Mouse (Mus musculus) stomach, embryonic 16.5 days (tissue): Measurements from ENCODE around the gene C030005K15Rik. TPM values are rescaled to one million over a fixed set of nuclear protein-coding genes. Genes with fewer than 3 reads are reported as not detected.

ENCODE experiments used
- ATAC-seq: fragments of 200-750 bp; cut with Nextera tagmentation; 2 replicates; pipeline ENCODE4 v1.8.0; 2017; ENCODE audit warnings: moderate number of reproducible peaks, moderate TSS enrichment; ENCODE audit not compliant: insufficient read depth, low FRiP score
- H3K27ac ChIP-seq: fragments of 300-500 bp; sonication (generic); 2 replicates; pipeline ENCODE4 v1.5.1; 2014; ENCODE audit warnings: low read length
- H3K27me3 ChIP-seq: fragments of 300-500 bp; sonication (generic); 2 replicates; pipeline ENCODE4 v1.6.1; 2014; ENCODE audit warnings: low read length, control low read depth, mixed read lengths; ENCODE audit not compliant: control insufficient read depth, insufficient read depth
- H3K36me3 ChIP-seq: fragments of 300-500 bp; sonication (generic); 2 replicates; pipeline ENCODE4 v1.6.1; 2014; ENCODE audit warnings: low read length; ENCODE audit not compliant: control insufficient read depth, insufficient read depth
- H3K4me1 ChIP-seq: fragments of 300-500 bp; sonication (generic); 2 replicates; pipeline ENCODE4 v1.6.1; 2014; ENCODE audit warnings: low read length, control low read depth, mixed read lengths; ENCODE audit not compliant: control insufficient read depth, insufficient read depth
- H3K4me2 ChIP-seq: fragments of 300-500 bp; sonication (generic); 2 replicates; pipeline ENCODE4 v1.6.1; 2014; ENCODE audit warnings: low read depth, low read length, mixed read lengths
- H3K4me3 ChIP-seq: fragments of 300-500 bp; sonication (generic); replicated peaks from 2 replicates; pipeline ENCODE4 v1.5.1; 2014; ENCODE audit warnings: mild to moderate bottlenecking, low read length
- H3K9ac ChIP-seq: fragments of 300-500 bp; sonication (generic); 2 replicates; pipeline ENCODE4 v1.6.1; 2014; ENCODE audit warnings: low read length
- H3K9me3 ChIP-seq: fragments of 300-500 bp; sonication (generic); replicated peaks from 2 replicates; pipeline ENCODE4 v1.6.1; 2016; ENCODE audit warnings: low read length, control low read depth; ENCODE audit not compliant: control insufficient read depth
- WGBS: fragments of 180-500 bp; shearing (Covaris S2); extraction: QIAGEN DNeasy Blood & Tissue Kit; methylation state at CpG from one replicate; pipeline ENCODE4 v1.1.7; 2014; 5-methylcytosine and 5-hydroxymethylcytosine counted together
- polyA plus RNA-seq: library from polyadenylated mRNA; unstranded; fragments of >200 nt; fragmentation: Nextera tagmentation; extraction: Ambion mirVana; gene quantifications from 2 replicates; pipeline ENCODE4 v1.2.1, GENCODE M21; 2015

C030005K15Rik gene
- polyA plus RNA-seq, 1 experiment from 2014 or later = not detected

DNA sequence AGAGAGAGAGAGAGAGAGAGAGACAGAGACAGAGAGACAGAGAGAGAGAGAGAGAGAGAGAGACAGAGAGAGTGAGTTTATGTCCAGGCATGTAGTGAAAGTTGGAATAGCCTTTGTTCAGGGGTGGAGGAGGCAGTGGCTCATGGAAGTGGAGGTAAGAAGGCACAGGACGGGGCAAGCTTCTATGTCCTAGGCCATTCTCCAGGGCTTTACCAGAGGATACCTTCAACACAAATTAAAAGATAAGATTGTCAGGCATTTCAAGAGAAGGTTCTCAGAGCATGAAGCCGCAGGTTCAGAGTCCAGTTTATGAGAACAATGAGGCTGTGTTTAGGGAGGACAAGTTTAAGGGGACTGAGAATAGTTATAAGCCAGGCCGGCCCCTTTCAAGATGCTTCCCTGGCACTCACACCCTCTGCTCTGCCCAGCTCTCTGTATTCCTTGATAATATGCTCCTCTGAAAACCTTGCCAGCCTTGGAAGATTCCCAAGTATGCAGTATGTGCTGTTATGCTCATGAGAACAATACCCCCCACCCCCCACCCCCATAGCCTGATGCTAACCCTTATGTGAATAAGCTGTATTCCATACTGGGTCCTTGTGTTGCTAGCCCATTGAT is 11.2 kb downstream of the C030005K15Rik start:
- Histone ChIP-seq H3K9ac (no peak overlapping the region), H3K27me3 (no peaks in the 10 kb centered on the region), H3K27ac (no peak overlapping the region), H3K9me3 (no peaks in the 10 kb centered on the region), H3K36me3 (no peaks in the 10 kb centered on the region), H3K4me1 (no peaks in the 10 kb centered on the region; the same call in 1 of the 2 replicates), H3K4me3 (no peak overlapping the region), H3K4me2 (no peak overlapping the region)
- 78% methylated on average over 3 of the region's 3 CpGs for WGBS
- no peak for ATAC-seq

DNA sequence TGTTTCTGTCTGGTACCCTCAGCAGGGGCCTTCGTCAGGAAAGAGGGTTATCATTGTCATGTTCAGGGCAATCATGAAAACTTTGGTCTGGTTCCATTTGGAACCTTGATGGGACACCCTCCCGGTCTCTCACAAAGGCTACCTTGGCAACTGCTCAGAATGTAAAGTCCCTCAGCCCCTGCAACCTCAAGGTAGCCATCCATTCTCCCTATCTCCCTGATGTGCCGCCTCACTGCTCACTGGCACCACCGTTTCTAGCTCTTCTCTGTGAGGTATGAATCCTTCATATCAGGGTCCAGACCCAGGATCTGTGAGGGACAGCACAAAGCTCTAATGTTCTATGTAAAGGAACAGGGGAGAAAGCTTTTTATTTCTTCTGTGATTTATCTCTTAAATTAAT is 12.0 kb downstream of the C030005K15Rik start:
- 78% methylated on average over 4 of the region's 4 CpGs for WGBS
- Histone ChIP-seq H3K36me3 (no peaks in the 10 kb centered on the region), H3K4me2 (no peak overlapping the region), H3K27ac (no peak overlapping the region), H3K9me3 (no peaks in the 10 kb centered on the region), H3K4me1 (no peaks in the 10 kb centered on the region; the same call in 1 of the 2 replicates), H3K4me3 (no peak overlapping the region), H3K9ac (no peak overlapping the region), H3K27me3 (no peaks in the 10 kb centered on the region)
- no peak for ATAC-seq

DNA sequence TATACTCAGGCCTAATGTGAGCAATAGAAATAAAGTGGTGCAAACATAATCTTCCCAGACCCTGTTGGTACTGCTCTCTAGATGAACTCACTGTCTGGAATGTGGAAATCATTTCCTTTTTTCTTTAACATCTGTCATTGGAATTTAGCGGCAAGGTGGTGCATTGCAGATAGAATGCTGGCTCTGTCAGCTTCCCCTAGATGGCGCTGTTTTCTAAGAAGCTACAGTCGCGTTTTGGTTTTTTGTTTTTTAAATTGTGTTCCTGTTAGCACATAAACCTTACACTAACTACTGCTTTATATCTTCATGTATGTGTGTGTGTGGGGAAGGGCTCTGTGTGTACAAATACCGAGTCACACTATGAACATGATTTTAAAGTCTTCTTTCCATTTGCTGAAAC is 13.9 kb downstream of the C030005K15Rik start:
- H3K9ac ChIP-seq = no peak overlapping the region
- no peaks in the 10 kb centered on the region for H3K27me3 ChIP-seq
- 2% methylated on average over 5 of the region's 5 CpGs for WGBS
- H3K9me3 ChIP-seq = no peaks in the 10 kb centered on the region
- H3K4me2 ChIP-seq = no peak overlapping the region
- no peak for ATAC-seq
- H3K4me3 ChIP-seq = no peak overlapping the region
- H3K36me3 ChIP-seq = no peaks in the 10 kb centered on the region
- H3K4me1 ChIP-seq = no peaks in the 10 kb centered on the region; the same call in 1 of the 2 replicates
- H3K27ac ChIP-seq = no peak overlapping the region

DNA sequence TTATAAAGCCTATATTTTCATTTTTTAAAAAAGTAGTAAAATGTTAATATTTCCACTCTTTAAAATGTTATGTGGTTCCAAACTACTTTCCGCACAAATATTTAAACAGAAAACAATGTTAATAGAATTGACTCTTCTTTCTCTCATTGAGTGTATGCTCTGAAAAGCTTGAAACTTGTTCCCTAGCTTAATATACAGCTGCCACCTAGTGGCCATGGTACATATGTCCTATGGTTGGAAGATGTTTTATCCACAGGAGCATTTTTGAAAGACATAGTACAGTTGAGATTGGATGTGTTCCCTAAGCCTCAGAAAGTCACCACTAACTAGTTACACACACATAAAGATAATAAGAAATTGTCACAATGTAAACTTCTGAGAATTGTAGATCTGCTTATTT is 22.0 kb downstream of the C030005K15Rik start:
- Histone ChIP-seq H3K27me3 (no peaks in the 10 kb centered on the region), H3K36me3 (no peaks in the 10 kb centered on the region), H3K9me3 (no peaks in the 10 kb centered on the region), H3K27ac (no peak overlapping the region), H3K4me2 (no peak overlapping the region), H3K9ac (no peak overlapping the region), H3K4me3 (no peak overlapping the region), H3K4me1 (no peaks in the 10 kb centered on the region)
- ATAC-seq = no peak
- 31% methylated on average over 1 of the region's 1 CpGs for WGBS

DNA sequence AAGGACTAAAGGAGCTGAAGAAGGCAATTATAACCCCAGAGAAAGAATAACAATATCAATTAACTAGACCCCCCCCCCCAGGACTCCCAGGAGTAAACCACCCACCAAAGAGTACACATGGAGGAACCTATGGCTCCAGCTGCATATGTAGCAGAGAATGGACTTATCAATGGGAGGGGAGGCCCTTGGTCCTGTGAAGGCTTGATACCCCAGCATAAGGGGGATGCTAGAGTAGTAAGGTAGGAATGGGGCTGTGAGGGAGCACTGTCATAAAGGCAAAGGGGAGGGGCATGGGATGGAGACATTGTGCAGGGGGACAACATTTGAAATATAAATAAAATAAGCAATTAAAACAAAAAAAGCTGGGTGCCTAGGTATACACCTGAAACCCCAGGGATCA is 24.2 kb downstream of the C030005K15Rik start:
- no peak overlapping the region for H3K9ac ChIP-seq
- no peak for ATAC-seq
- H3K4me1 ChIP-seq = no peaks in the 10 kb centered on the region
- no peak overlapping the region for H3K27ac ChIP-seq
- H3K27me3 ChIP-seq = no peaks in the 10 kb centered on the region
- no peaks in the 10 kb centered on the region for H3K9me3 ChIP-seq
- no peaks in the 10 kb centered on the region for H3K36me3 ChIP-seq
- no peak overlapping the region for H3K4me2 ChIP-seq
- no peak overlapping the region for H3K4me3 ChIP-seq

DNA sequence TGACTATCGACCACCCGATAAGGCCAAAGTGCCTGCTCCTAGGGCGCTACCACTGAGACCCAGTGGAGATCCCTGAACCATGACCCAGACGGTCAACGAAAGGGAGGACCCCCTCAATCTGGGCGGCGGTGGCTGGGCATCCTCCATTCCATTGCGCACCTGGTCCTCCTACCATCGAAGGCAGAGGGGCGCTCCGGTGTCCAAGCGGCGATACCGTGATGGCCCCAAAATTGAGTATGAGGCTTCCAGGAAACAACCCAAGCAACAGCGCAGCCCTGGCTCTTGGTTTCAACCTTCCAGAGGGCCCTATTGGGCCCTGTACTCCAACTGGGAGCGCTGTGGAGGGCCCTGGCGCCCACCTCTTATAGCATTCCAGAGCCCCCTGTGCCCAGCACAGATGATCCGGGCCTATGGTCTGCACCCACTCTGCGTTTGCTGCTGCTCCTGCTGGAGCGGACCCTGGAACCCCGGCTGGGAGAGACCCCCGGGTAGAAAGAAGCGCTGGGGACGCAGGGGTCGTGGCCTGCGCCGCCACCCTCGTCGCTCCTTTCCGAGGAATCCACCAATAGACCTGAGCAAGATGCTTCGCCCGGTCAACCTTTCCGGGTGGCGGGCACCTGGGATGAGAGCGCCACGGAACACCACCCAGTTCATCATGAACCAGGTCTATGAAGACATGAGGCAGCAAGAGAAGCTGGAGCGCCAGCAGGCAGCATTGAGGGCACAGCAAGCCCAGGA is 33.0 kb downstream of the C030005K15Rik start:
- Histone ChIP-seq H3K4me2 (no peak overlapping the region), H3K4me1 (no peaks in the 10 kb centered on the region), H3K4me3 (no peak overlapping the region), H3K9ac (no peak overlapping the region), H3K27me3 (no peaks in the 10 kb centered on the region), H3K27ac (no peak overlapping the region), H3K9me3 (no peaks in the 10 kb centered on the region), H3K36me3 (no peaks in the 10 kb centered on the region)
- ATAC-seq = no peak
- WGBS = 93% methylated on average over 37 of the region's 37 CpGs

DNA sequence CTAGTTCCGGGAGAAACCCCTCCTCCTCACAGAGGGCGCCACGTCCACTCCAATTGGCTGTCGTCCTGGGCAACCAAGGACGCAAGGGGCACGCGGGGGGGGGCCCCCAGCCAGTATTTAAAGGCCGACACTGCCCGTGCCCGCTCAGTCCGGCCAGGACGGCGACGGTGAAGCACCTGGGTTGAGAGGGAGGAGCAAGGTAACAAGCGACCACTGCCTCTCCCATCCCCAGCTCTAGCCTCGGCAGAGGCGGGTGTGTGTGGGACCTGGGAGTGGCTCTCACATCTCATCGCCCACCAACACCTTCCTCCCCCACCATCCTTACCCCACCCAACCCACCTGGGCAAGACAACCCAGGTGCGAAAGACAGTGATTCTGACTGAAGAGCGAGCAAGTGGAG is 33.6 kb downstream of the C030005K15Rik start, which contains the start of gene Ccer1:
TSS of gene Ccer1 (plus strand) at position 147 of the 400 bp plus-strand sequence.
- no peak for ATAC-seq
- Histone ChIP-seq H3K4me1 (no peaks in the 10 kb centered on the region), H3K36me3 (no peaks in the 10 kb centered on the region), H3K9ac (no peak within 1 kb of the TSS), H3K27me3 (no peaks in the 10 kb centered on the region), H3K4me2 (no peak within 1 kb of the TSS), H3K9me3 (no peaks in the 10 kb centered on the region), H3K4me3 (no peak within 1 kb of the TSS), H3K27ac (no peak within 1 kb of the TSS)
- WGBS = 70% methylated on average over 20 of the region's 20 CpGs

DNA sequence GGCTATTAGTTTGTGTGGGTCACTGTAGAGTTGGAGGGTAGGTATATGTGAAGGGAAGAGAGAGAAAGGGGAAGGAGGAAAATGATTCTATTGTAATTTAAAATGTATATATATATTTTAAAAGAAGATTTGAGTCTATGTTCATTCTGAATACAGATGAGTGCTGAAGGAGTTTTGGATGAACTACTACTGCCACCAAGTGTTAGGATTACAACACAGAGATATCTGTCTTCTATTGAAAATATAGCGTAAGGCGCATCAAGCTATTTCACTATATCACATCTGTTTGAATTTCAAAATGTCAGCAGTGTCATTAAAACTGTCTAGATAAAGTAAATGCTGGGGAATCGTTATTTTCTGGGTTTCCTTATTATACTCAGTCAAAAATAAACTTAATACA is 37.1 kb downstream of the C030005K15Rik start:
- 65% methylated on average over 3 of the region's 3 CpGs for WGBS
- H3K9me3 ChIP-seq = no peaks in the 10 kb centered on the region
- no peak overlapping the region for H3K9ac ChIP-seq
- H3K36me3 ChIP-seq = no peaks in the 10 kb centered on the region
- no peak overlapping the region for H3K27ac ChIP-seq
- H3K4me3 ChIP-seq = no peak overlapping the region
- no peaks in the 10 kb centered on the region for H3K27me3 ChIP-seq
- ATAC-seq = no peak
- no peak overlapping the region for H3K4me2 ChIP-seq
- H3K4me1 ChIP-seq = no peaks in the 10 kb centered on the region

DNA sequence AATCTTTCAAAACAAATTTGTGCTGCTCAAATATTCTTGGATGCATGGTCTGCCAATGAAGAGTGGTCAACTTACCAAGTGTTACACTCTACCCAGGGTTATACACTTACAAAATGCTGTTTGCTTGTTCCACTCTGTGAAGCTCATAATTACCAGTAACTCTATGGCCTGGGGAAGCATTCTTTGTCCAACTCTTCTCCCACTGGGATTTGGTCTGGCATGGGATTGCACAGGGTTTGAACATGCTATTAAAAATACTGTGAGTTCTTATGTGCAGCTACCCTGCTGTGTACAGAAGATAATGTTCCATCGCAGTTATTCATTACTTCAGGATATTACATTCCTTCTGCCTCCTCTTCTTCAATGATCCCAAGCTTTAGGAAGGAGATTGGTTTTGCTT is 39.4 kb downstream of the C030005K15Rik start:
- WGBS = 93% methylated on average over 1 of the region's 1 CpGs

More for the DNA sequence above, 39.4 kb downstream of the C030005K15Rik start:
- H3K4me2 ChIP-seq = no peak overlapping the region
- no peak overlapping the region for H3K4me3 ChIP-seq
- H3K27ac ChIP-seq = no peak overlapping the region
- no peak for ATAC-seq
- no peaks in the 10 kb centered on the region for H3K4me1 ChIP-seq
- H3K27me3 ChIP-seq = no peaks in the 10 kb centered on the region
- H3K9ac ChIP-seq = no peak overlapping the region
- no peaks in the 10 kb centered on the region for H3K36me3 ChIP-seq
- H3K9me3 ChIP-seq = no peaks in the 10 kb centered on the region
